Mouse (Mus musculus): ENCODE results near the gene Hmcn2.

DNA sequence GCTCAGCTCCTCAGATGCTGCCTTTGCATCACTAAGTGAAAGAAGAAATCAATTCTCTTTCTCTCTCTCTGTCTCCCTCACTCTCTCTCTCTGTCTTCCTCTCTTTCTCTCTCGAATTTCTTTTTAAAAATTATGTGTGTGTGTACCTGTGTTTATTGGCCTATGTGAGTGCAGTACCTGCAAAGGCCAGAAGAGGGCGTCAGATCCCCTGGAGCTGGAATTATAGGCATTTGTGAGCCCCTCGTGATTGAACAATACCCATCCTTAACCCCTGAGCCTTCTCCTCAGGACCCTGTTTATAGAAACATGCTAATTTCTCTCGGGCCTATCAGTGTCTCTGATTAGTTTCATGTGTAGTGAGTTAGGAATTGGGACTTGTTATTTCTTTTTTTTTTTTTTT lies 6.0 kb upstream of the Hmcn2 start:
- no peak for TF ChIP-seq POLR2A (IDR thresholded peaks at IDR 0.05; ENCODE audit: control insufficient read depth, low read depth, low read length)
- peak; percentile 46; the same call in 1 of the 2 replicates for TF ChIP-seq CTCF (IDR thresholded peaks at IDR 0.05; ENCODE audit: control insufficient read depth, insufficient read depth, insufficient replicate concordance, low read depth, low read length)

Data from testis, adult 2 months (tissue).